Mouse (Mus musculus): ENCODE measurements around the gene Spata45.

DNA sequence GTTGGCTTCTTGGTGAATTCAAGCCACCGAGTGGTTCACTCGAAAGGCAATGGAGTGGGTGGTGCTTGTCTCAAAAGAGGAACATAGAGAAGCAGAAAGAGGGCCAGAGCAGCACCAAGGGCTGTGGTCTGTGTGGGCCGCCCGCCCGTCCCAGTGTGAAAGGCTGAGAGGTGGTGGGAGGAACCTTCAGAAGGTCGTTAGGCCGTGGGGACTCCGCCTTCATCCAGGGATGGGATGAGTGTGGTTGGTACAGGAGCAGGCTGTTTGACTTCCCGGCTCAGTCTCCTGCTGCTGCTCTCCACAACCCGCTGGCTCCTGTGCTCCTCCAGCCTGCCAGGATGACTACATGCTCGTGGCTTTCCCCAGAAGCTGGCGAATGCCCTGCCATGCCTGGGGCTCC is 49.2 kb downstream of the Spata45 start:
- no peak for TF ChIP-seq CTCF (IDR thresholded peaks at IDR 0.05; ENCODE audit: low read depth, low read length)
- no peak for TF ChIP-seq POLR2A (IDR thresholded peaks at IDR 0.05; ENCODE audit: borderline replicate concordance, low read depth, low read length)

Measured in bone marrow macrophage, adult 2 months (primary cell).